Mouse (Mus musculus) cerebellum, adult 2 months (tissue): ENCODE data around the gene Shc4.

ENCODE experiments used
- CTCF ChIP-seq: fragments of 200-500 bp; IDR thresholded peaks from 2 replicates; pipeline ENCODE4 v1.5.1; 2011; ENCODE audit warnings: low read depth, mild to moderate bottlenecking, control low read depth, low read length, moderate library complexity, borderline replicate concordance; ENCODE audit not compliant: insufficient read depth
- POLR2A ChIP-seq: fragments of 200-500 bp; IDR thresholded peaks from 2 replicates; pipeline ENCODE4 v1.6.1; 2011; ENCODE audit warnings: low read length, control low read depth, borderline replicate concordance; ENCODE audit not compliant: insufficient read depth

GRCm38 (mm10) chr2:125681811-125682210, 42.1 kb downstream of the Shc4 start:
- TF ChIP-seq CTCF: no peak
- no peak for TF ChIP-seq POLR2A
